Mouse (Mus musculus): ENCODE measurements around the gene Vmn1r139.
"Not testable (repeated sequence)": the region's sequence is repeated elsewhere in the genome, so short reads cannot be mapped to it uniquely, and the experiment has no call there.

Vmn1r139 gene

DNA sequence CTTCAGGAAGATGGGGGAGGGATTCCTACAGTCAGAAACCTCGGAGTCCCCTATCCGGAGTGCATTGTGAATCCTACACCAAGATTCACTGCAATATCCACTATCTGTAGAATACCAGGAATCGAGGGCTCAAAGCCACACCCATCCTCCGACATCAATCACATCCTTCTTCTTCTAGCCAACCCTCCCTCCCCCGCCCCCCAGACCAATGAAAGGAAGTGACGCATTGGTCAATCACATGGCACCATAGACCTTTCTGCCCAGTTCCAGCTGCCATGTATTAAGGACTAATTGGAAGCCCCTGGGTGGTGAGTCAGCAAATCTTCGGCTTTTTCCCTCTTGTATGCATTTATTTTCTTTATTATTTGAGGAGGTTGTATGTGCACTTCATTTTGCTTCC lies at the start of gene Vmn1r139:
Gene Vmn1r139, plus strand, starts transcription at position 301 of the 400 bp plus-strand sequence.
- DNase-seq = not testable (repeated sequence)

GRCm38 (mm10) chr7:22028797-22029196 lies 40.1 kb upstream of the Vmn1r139 start, which contains the start of gene Vmn1r138:
Vmn1r138 (minus strand) TSS chr7:22028897.
- not testable (repeated sequence) for DNase-seq

- DNase-seq = not testable (repeated sequence)
These were observed 12.7 kb upstream of the Vmn1r139 start, which contains the start of gene Gm6176 for GRCm38 (mm10) chr7:22056205-22056604. Gm6176 (minus strand) TSS chr7:22056305.

- not testable (repeated sequence) for DNase-seq
These were observed 49.3 kb downstream of the Vmn1r139 start, which contains the start of gene Gm16451 for GRCm38 (mm10) chr7:22118145-22118544. Gm16451 (minus strand) TSS chr7:22118245.

DNA sequence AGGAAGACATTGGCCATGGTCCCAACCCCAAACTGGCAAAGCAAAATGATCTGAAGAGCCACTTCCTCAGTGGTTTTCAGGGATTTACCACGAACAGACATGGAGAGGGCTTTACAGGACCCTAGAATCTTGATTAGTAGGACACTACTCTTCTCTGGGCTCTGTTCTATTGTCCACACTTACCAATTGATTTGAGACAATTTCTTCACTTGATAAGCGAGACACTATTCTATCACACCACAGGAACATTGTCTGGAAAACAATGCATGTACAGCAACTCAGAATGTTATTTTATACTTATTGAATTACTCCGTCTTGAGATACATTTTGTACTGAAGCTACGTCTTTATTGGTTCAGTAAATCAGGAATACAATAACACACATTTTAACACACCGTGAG lies 65.8 kb downstream of the Vmn1r139 start, which contains the start of gene Gm10666:
Gene Gm10666, minus strand, starts transcription at position 101 of the 400 bp plus-strand sequence.
- not testable (repeated sequence) for DNase-seq

Data from thymus, postnatal 36 days (tissue).